Mouse (Mus musculus): ENCODE measurements around the gene Insig2.

Insig2 gene

DNA sequence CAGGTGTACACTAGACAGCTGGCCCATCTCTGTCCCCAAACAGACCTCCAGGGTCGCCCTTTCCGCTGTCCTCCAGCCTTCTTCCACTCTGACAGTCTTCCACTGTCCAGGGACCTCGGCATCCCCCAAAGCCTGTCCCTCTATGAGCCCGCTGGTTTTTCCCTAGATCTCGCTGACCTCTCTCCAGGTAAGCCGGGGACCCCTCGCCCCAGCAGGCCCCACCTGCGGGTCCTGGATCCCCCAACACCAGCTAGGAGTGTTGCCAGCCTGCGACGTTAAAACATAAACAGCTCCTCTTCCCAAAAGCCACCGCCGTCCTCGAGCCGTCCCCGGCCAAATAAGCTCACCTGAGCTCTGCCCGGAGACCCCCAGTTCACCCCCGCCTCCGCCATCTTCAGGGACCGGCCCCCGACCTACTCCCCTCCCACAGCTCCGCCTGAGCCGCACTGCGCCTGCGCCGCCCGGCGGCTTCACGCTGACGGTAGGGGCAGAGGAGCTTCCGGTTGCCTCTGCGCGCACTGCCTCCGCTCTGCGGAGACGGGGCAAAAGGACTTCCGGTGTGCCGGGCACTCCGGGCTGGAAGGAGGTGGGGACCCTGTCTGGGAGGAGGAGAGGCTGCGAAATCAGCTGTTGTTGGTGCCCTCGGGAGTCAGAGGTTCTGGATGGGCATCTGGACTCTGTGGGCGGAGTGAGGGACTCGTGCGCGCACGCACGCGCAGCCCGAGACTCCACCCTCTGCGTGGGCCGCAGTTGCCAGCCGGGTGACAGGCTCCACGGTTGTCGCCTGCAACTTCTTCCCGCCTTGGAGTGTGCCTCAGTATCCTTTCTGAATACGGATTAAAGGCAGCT lies 4.8 kb downstream of the Insig2 start:
- in situ Hi-C loops (cut with MboI, MseI), result loop anchor here (5.0 kb wide), 1 partner anchor 240 kb away; the partner anchor contains the start of gene Ddx18

DNA sequence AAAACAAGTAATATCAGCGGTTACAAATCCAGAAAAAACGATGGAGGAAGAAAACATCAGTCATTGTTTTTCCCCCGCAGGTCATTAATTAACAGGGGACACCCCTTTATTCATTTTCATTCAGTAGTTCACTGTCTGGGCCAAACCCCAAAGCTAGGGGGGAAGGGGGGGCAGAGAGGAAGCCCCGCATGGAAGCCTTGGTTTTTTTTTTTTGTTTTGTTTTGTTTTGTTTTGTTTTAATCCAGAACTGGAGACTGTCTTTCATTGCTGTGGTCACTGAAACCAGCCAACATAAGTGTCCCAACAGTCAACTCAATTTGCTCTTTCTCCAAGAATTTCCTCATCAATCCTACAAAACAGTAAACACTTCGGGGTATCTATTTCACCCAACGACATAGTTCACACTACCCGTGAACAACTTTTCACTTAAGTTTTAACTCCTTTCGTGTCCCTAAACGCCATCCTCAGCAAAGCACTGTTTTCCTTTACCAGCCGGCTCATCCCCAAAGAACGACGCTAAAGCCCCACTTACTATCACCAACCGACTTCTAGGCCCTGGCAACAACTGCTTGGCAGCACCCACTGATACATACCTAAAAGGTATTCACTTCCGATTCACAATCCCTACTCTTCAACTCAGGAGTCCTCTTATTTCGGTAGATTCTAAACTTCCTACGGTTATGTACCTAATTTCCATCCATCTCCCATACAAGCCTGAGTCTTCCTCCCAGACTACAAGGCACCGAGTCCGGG lies 5.6 kb downstream of the Insig2 start:
- in situ Hi-C loops (cut with MboI, MseI), result loop anchor here (5.0 kb wide), 1 partner anchor 241 kb away; the partner anchor contains the start of gene Ddx18

DNA sequence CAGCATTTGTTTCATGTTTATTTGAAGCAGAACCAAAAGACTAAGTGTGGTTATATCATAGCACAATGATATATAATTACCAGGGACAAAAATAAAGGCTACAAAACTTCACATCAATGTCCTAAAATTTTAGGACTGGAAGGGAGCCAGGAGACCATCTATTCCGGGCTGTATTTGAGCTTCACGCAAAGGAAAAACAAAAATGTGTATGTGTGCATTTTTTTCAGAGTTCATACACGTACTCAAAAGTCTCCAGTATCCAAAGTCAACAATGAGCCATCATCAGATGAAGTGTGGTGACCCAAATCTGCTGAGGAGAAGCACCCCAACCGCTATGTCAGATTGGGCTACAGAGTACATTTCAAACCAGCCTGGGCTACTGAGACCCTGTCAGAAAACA lies 8.9 kb downstream of the Insig2 start:
- in situ Hi-C loops (cut with MboI, MseI), result loop anchor here (5.0 kb wide), 1 partner anchor 104 kb away; no protein-coding TSS in a partner anchor

DNA sequence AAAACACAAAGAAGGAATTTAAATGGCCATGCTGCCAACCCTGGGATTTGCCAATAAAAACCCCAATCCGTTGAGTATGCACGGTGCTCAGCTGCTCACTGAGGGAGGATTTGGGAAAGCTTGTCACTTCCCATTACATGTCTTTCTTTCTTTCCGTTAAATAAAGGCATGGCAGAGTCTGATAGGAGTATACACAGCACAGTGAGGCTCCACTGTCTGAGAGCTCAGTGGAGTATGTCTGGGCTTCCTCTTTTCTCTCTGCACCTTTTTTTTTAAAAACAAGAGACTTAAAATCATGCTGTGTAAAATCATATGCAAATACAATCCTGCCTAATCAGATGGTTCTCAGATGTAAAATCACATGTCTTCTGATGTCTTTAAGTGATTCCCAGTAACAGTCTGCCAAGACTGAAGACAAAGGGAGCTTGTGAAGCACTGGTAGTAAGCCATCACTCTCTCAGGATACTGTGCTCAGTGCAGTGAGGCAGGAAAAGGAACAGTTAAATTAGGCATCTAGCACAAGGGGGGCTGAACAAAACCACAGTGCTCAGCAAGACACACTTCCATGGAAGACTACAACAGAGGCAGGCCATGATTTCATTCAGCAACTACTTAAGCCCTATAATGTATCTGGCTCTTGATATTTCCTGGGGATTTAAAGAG lies 17.5 kb downstream of the Insig2 start:
- in situ Hi-C loops (cut with MboI, MseI), result no loop called here

DNA sequence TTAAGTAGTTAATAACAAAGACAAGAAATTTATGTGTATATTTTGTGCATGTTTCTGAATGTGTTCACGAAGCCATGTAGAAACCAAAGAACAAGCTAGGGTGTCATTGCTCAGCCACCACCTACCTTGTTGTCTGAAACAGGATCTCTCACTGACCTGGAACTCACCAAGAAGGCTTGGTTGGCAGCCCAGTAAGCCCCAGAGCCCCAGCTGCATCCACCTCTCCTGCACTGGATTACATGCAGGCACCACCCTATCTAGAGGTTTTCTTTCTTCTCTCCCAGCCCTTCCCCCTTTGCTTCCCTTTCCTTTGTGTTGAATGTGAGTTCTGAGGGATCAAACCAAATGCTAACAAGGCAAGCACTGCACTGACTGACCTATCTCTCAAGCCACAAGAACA lies 19.2 kb downstream of the Insig2 start:
- in situ Hi-C loops (cut with MboI, MseI), result no loop called here

DNA sequence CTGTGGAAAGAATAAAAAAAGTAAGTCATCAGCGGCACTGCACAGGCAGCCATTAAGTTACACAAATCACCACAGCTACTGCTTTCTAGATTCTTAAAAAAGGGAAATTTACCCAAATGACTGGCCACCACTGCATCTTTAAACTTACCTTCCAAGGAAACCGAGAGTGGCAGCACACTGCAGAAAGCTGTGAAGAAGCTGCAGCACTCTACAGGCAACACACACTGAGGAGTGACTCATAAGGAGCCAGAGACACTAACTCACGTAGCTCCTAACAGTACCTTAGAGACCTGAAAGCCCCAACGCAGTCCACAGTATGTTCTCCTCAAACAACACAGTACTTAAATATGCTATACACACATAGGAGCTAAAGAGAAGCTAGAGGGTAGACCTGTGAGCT lies 20.1 kb downstream of the Insig2 start:
- in situ Hi-C loops (cut with MboI, MseI), result no loop called here

DNA sequence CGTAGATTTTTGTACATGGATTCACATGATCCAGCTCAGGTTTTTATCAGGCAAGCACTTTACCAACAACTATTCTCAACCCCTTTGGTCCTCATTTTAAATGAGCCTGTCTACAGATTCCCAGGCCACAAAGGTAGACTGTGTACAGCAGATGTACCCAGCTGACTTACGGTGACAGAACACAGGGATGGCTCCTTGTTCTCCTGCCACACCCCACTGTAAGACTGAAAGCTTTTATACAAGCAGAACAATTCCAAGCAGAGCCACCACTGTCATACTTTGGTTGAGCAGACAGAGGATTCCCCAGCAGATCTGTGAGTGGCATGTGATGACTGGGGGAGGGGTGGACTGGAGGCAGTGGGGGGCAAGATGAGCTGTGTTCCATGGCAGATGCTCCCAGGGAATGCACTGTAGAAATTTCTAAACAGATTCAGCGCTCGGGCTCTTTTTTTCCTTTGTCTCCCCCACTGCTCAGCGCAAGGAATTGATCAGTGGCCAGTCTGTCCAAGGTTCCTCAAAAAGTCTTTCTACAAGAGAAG lies 35.6 kb downstream of the Insig2 start:
- in situ Hi-C loops (cut with MboI, MseI), result no loop called here

DNA sequence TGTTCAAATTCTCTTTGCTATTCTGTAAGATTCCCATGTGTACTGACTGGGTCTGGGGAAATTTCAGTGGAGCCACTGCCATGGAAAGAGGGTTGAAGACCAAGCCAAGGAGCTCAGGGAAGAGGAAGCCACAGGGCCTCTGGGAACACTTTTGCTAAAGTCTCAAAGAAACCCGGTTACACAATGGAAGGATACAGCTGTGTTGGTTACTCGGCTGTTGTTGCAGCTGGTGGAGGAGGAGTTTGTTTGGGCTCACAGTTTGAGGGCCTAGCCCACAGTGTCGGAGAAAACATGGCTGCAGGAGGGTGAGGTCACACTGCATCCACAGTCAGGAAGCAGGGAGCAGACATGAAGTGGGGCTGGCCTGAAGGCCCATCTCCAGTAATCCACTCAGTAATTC lies 38.8 kb downstream of the Insig2 start:
- in situ Hi-C loops (cut with MboI, MseI), result no loop called here

DNA sequence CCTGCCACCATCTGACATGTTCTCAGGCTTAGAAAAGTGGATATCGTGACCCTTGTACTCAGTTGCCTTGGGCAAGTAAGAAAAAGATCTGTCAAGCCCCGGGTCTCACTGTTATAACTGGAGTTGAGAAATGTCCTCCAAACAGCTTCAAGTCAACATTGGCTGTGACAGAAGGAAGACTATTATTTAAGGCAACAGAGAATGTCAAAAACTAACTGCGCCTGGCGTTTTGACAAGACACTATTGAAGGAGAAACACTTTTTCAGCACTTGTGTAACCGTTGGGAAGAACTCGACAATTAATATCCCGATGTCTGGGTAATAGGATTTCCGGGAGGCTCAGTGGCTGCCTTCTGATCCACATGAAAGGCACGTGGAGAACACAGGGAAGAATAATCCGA lies 41.5 kb downstream of the Insig2 start:
- in situ Hi-C loops (cut with MboI, MseI), result no loop called here

DNA sequence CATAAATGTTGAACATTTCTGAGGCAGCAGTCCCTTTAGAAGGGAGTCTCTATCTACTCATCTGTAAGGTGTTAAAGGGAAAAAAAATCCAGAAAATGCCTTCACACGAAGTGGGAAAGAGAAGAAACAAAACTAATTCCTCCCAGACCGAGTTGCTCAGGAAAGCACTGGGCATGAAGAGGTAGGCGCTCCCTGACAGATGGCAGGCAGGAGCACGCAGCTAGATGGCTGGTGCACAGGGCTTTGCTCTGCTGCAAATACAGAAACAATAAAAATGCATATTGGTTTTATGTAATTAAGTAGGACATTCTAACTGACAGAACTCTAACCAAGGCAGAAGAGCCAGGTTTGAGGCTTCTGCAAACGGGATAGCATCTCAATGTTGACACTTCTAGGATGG lies 42.0 kb downstream of the Insig2 start:
- in situ Hi-C loops (cut with MboI, MseI), result no loop called here

DNA sequence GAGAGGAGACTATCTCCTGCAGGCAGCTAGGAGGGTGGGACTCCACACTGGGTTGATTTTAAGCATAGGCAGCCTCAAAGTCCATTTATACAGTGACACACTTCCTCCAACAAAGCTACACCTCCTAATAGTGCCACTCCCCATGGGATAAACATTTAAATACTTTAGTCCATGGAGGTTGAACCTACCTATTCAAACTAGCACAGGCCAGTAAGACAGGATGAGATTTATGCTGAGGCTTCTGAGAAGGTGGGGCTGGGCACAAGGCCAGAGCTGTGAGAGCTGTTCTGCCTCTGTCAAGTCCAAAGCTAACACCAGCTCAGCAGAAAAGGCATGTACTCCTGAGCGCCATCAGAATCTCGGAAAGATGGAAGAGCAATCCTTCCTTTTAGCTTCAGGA lies 48.2 kb downstream of the Insig2 start:
- in situ Hi-C loops (cut with MboI, MseI), result no loop called here

DNA sequence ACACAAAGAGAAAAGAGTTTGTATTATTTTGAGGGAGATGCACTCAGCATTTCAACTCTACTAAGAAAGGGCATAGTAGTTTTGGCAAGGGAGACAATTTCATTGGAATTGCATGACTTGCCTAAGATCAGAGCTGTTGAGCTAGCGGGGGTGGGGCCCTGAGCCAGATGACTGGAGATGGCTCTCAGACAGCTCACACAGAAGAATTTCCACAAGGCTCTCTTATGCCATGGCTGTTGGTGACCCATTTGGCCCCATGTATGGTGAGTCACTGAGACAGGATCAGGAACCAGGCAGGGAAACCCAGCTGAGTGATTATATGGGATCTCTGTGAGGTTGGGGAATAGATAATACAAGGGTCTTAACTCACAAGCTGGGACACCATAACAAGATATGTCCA lies 51.9 kb downstream of the Insig2 start:
- in situ Hi-C loops (cut with MboI, MseI), result no loop called here

DNA sequence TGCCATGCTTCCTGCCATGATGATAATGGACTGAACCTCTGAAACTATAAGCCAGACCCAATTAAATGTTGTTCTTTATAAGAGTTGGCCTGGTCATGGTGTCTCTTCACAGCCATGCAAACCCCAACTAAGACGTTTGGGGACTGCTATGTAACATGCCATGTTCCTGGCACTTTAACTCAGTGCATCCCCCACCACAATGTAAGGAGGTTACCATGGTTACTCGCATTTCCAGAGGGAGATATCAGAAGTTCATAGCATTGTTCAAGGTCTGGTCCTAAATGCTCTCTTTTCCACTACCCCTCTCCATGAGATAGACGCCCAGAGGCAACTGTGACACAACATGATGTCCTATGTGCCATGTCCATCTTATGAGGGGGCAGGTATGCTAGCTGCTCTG lies 54.0 kb downstream of the Insig2 start:
- in situ Hi-C loops (cut with MboI, MseI), result no loop called here

DNA sequence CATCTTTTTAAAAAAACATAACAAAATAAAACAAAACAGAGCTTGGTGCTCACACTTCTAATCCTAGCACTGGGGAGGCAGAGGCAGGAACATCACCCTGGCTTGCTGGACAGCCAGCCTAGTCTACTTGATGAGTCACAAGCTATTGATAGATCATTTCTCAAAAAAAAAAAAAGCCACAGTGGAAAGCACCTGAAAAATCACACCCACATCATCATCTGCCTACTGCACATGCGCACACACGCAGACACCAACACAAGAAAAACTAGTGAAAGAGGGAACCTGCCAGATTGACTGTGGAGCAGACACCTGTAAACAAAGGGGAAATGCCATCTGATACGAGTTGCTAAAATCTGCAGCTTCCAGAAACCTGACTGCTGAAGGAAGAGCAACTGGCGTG lies 54.9 kb downstream of the Insig2 start:
- in situ Hi-C loops (cut with MboI, MseI), result no loop called here

DNA sequence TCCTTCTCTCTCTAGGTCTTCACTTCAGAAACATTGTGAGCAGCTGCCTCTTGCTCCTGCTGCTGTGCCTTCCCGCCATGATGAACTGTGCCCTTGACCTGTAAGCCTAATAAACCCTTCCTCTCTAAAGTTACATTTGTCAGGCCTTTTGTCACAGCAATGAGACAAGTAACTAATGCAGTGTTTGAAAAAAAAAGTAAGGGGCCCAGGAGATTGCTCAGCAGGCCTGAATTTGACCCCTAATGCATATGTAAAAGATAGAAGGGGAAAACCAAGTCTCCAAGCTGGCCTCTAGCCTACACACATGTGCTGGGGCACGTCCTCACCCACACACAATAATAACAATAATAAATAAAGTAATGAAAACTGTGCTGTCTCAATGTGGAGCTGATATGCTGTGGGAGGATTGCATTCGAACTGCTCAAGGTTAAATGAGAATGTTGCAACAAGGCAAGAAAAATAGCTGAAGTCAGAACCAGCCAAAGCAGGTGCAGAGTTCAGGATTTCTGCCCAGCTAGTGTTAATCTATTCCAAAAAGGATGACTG lies 56.4 kb downstream of the Insig2 start:
- in situ Hi-C loops (cut with MboI, MseI), result no loop called here

DNA sequence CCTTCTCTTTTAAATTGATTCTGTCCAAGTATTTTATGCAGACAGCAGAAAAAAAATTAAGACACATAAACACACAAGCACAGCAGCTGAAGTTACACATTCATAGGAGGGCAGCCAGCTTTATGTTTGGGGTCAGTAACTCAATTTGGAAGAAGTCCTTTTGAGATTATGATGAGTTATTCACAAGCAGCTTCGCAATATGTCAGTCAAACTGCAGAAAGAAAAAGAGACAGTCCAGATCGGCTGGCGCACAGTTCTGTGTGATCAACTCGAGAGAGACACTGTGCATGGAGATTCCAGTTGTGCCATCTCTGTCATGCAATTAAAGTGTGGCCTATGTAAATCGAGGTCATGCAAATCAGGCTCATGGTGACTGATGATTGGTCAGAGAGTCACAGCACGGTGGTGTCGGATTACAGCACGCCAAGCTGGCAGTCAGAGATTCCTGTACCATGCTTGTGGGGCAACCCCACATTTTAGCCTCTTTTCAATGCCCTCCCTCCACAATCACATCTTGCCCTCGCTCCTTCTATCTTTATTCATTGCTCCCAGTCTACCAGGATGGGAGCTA lies 72.1 kb downstream of the Insig2 start:
- in situ Hi-C loops (cut with MboI, MseI), result no loop called here
